Mouse (Mus musculus) ES-Bruce4 (cell line): Measurements from ENCODE around the gene Ift140. TPM values are rescaled to one million over a fixed set of nuclear protein-coding genes. Genes with fewer than 3 reads are reported as not detected.
A peak's percentile ranks its signal among the peaks of the same experiment; 100 is the strongest.

ENCODE experiments used
- H3K27ac ChIP-seq: 2 replicates; pipeline ENCODE4 v1.5.1; 2012; ENCODE audit warnings: low read length, inconsistent platforms; ENCODE audit not compliant: insufficient read depth
- H3K27me3 ChIP-seq: 2 replicates; pipeline ENCODE4 v1.6.1; 2012; ENCODE audit warnings: mild to moderate bottlenecking, low read length, inconsistent platforms; ENCODE audit not compliant: control insufficient read depth, poor library complexity, insufficient read depth, severe bottlenecking
- H3K36me3 ChIP-seq: 2 replicates; pipeline ENCODE4 v1.6.1; 2012; ENCODE audit warnings: inconsistent platforms, mild to moderate bottlenecking, low read length, moderate library complexity; ENCODE audit not compliant: control insufficient read depth, poor library complexity, insufficient read depth, severe bottlenecking
- H3K4me1 ChIP-seq: one replicate; pipeline ENCODE4 v1.8.1; 2011; ENCODE audit warnings: low read length; ENCODE audit not compliant: control insufficient read depth, insufficient read depth
- H3K4me3 ChIP-seq: 2 replicates; pipeline ENCODE4 v1.5.1; 2011; ENCODE audit warnings: low read depth, mild to moderate bottlenecking, low read length
- H3K9ac ChIP-seq: 2 replicates; pipeline ENCODE4 v1.6.1; 2012; ENCODE audit warnings: low read depth, mild to moderate bottlenecking, inconsistent platforms; ENCODE audit not compliant: poor library complexity, severe bottlenecking
- H3K9me3 ChIP-seq: replicated peaks from 2 replicates; pipeline ENCODE4 v1.6.1; 2012; ENCODE audit warnings: mild to moderate bottlenecking, low read length, inconsistent platforms; ENCODE audit not compliant: control insufficient read depth, poor library complexity, insufficient read depth, severe bottlenecking
- CTCF ChIP-seq: IDR thresholded peaks from one replicate; pipeline ENCODE4 v1.8.1; 2011; ENCODE audit warnings: low read depth, low read length
- EP300 ChIP-seq: IDR thresholded peaks from 2 replicates; pipeline ENCODE4 v1.6.1; 2011; ENCODE audit warnings: low read depth, low read length; ENCODE audit not compliant: insufficient read depth
- POLR2A ChIP-seq: IDR thresholded peaks from one replicate; pipeline ENCODE4 v1.8.1; 2011; ENCODE audit warnings: low read length; ENCODE audit not compliant: insufficient read depth
- polyA plus RNA-seq: library from polyadenylated mRNA; stranded (reverse); fragments of >200 nt; gene quantifications from 2 replicates; pipeline ENCODE4 v1.2.4, GENCODE M21; 2011; ENCODE audit warnings: low read depth; ENCODE audit not compliant: missing spikeins, insufficient read depth, insufficient read length

The Ift140 gene
- polyA plus RNA-seq, 1 experiment: 24.2 TPM

GRCm38 (mm10) chr17:25077771-25078372 is 62.0 kb downstream of the Ift140 start:
- H3K27me3 ChIP-seq: no peaks in the 10 kb centered on the region
- no peaks in the 10 kb centered on the region for H3K4me1 ChIP-seq
- no peak overlapping the region for H3K4me3 ChIP-seq
- H3K36me3 ChIP-seq: no peaks in the 10 kb centered on the region
- no peak overlapping the region for H3K9ac ChIP-seq
- no peak overlapping the region for H3K27ac ChIP-seq
- no peaks in the 10 kb centered on the region for H3K9me3 ChIP-seq
- TF ChIP-seq POLR2A (no peak), CTCF (no peak), EP300 (no peak)

- no peak overlapping the region for H3K9ac ChIP-seq
- no peaks in the 10 kb centered on the region for H3K27me3 ChIP-seq
- no peaks in the 10 kb centered on the region for H3K36me3 ChIP-seq
- H3K4me3 ChIP-seq: no peak overlapping the region
- H3K27ac ChIP-seq: no peak overlapping the region
- H3K9me3 ChIP-seq: no peaks in the 10 kb centered on the region
- TF ChIP-seq POLR2A (no peak), EP300 (no peak), CTCF (no peak)
- no peaks in the 10 kb centered on the region for H3K4me1 ChIP-seq
Observed at GRCm38 (mm10) chr17:25080210-25080609, 64.3 kb downstream of the Ift140 start.

- Histone ChIP-seq H3K4me3 (no peak overlapping the region), H3K4me1 (no peaks in the 10 kb centered on the region), H3K36me3 (no peaks in the 10 kb centered on the region), H3K9me3 (no peaks in the 10 kb centered on the region), H3K9ac (no peak overlapping the region), H3K27ac (no peak overlapping the region), H3K27me3 (no peaks in the 10 kb centered on the region)
- TF ChIP-seq POLR2A (no peak), CTCF (no peak), EP300 (no peak)
Observed at GRCm38 (mm10) chr17:25080960-25081381, 65.1 kb downstream of the Ift140 start.

- no peaks in the 10 kb centered on the region for H3K4me1 ChIP-seq
- no peaks in the 10 kb centered on the region for H3K27me3 ChIP-seq
- no peak overlapping the region for H3K27ac ChIP-seq
- no peak overlapping the region for H3K4me3 ChIP-seq
- H3K9me3 ChIP-seq: no peaks in the 10 kb centered on the region
- no peaks in the 10 kb centered on the region for H3K36me3 ChIP-seq
- TF ChIP-seq CTCF (no peak), EP300 (no peak), POLR2A (no peak)
- no peak overlapping the region for H3K9ac ChIP-seq
Observed at GRCm38 (mm10) chr17:25082081-25082847, 66.4 kb downstream of the Ift140 start.

GRCm38 (mm10) chr17:25082887-25083286 is 67.0 kb downstream of the Ift140 start:
- no peaks in the 10 kb centered on the region for H3K27me3 ChIP-seq
- H3K9ac ChIP-seq: no peak overlapping the region
- H3K36me3 ChIP-seq: no peaks in the 10 kb centered on the region
- H3K27ac ChIP-seq: no peak overlapping the region
- H3K4me3 ChIP-seq: no peak overlapping the region
- H3K4me1 ChIP-seq: no peaks in the 10 kb centered on the region
- TF ChIP-seq POLR2A (no peak), EP300 (no peak), CTCF (no peak)
- no peaks in the 10 kb centered on the region for H3K9me3 ChIP-seq

GRCm38 (mm10) chr17:25083444-25083931 is 67.6 kb downstream of the Ift140 start, which contains the start of gene Tmem204:
TSS of gene Tmem204 (minus strand) at chr17:25083591.
- Histone ChIP-seq H3K9ac (no peak within 1 kb of the TSS), H3K36me3 (no peaks in the 10 kb centered on the region), H3K9me3 (no peaks in the 10 kb centered on the region), H3K27ac (no peak within 1 kb of the TSS), H3K27me3 (no peaks in the 10 kb centered on the region), H3K4me3 (no peak within 1 kb of the TSS), H3K4me1 (no peaks in the 10 kb centered on the region)
- TF ChIP-seq EP300 (no peak), CTCF (peak; percentile 30), POLR2A (no peak)
